In the genomic region with DNA sequence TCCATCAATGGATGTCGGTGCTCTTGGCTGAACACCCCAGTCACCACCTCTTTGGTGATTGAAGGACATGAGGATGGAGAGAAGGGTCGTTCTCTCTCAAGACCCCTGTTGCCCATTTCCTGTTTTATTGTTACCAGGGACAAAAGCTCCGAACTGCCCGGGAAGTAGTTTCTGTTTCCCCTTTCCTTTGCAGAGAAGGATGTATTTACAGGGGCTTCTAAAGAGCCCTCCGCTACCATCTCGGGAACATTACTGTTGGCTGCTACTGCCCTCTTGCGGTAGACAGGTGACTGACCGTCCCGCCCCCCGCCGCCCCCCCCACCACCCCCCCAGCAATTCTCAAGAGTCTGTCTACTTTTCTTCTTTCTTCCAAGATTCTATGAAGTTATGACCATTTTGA, we compare ENCODE assay signal across 8 mouse cellular contexts. TPM values are rescaled to one million over a fixed set of nuclear protein-coding genes. Genes with fewer than 3 reads are reported as not detected.
DNase-seq lines count a peak whose midpoint lies in the region; ATAC-seq and TF ChIP-seq lines count a peak whose summit lies in the region.

No protein-coding gene starts in this region.

- no peak for TF ChIP-seq EP300 in liver, postnatal 0 days (IDR thresholded peaks at IDR 0.05; ENCODE audit: low read depth)

- H3K4me1 ChIP-seq in bone marrow, adult 2 months (ENCODE audit: control insufficient read depth, insufficient read depth, low read length), result no peaks in the 10 kb centered on the region
- peaks cover 3% of the 10 kb centered on the region for H3K4me1 ChIP-seq in forebrain, embryonic 16.5 days (replicated peaks; ENCODE audit: control insufficient read depth, insufficient read depth, low read length)
- H3K4me1 ChIP-seq in liver, postnatal 0 days (ENCODE audit: insufficient read depth), result no peaks in the 10 kb centered on the region

- peak; percentile 43; the same call in 1 of the 2 replicates for TF ChIP-seq CTCF in bone marrow, adult 2 months (IDR thresholded peaks at IDR 0.05; ENCODE audit: control insufficient read depth, insufficient read depth, low read length)
- TF ChIP-seq CTCF in liver, postnatal 0 days (IDR thresholded peaks at IDR 0.05; ENCODE audit: low read depth), result peak; percentile 62

- no peaks in the 10 kb centered on the region for H3K9me3 ChIP-seq in forebrain, embryonic 16.5 days (ENCODE audit: control insufficient read depth, low read length)
- H3K9me3 ChIP-seq in liver, postnatal 0 days (ENCODE audit: low read length), result no peaks in the 10 kb centered on the region

- no peaks in the 10 kb centered on the region for H3K36me3 ChIP-seq in forebrain, embryonic 16.5 days (ENCODE audit: control insufficient read depth, insufficient read depth)
- H3K36me3 ChIP-seq in liver, postnatal 0 days (replicated peaks; ENCODE audit: insufficient read depth, low read length), result no peaks in the 10 kb centered on the region

- ATAC-seq in forebrain, embryonic 16.5 days, result no peak
- no peak for ATAC-seq in liver, postnatal 0 days
- ATAC-seq in neutrophil, adult 5-6 weeks (ENCODE audit: extremely low read depth, insufficient number of reproducible peaks, low FRiP score, poor library complexity, severe bottlenecking), result 0 out of 2 replicates have a peak, but pooled peaks have one; percentile 39
- ATAC-seq in erythroid progenitor cell, adult 5-6 weeks (replicated peaks; ENCODE audit: low FRiP score, poor library complexity, severe bottlenecking), result no peak

- WGBS in bone marrow, adult 2 months, result 2% methylated on average over 11 of the region's 11 CpGs
- 1% methylated on average over 11 of the region's 11 CpGs for WGBS in forebrain, embryonic 16.5 days
- WGBS in liver, postnatal 0 days (ENCODE audit: insufficient replicate concordance), result 1% methylated on average over 11 of the region's 11 CpGs

- peak overlapping the region; percentile 48 for H3K4me2 ChIP-seq in forebrain, embryonic 16.5 days (ENCODE audit: low read length)
- H3K4me2 ChIP-seq in liver, postnatal 0 days (ENCODE audit: low read depth, low read length), result peak overlapping the region; percentile 56; the same call in 1 of the 2 replicates

- TF ChIP-seq POLR2A in bone marrow, adult 2 months (IDR thresholded peaks at IDR 0.05; ENCODE audit: borderline replicate concordance, control insufficient read depth, low read depth, low read length), result no peak

- H3K9ac ChIP-seq in forebrain, embryonic 16.5 days (replicated peaks; ENCODE audit: low read depth, low read length), result peak overlapping the region; percentile 48
- no peak overlapping the region for H3K9ac ChIP-seq in liver, postnatal 0 days (replicated peaks)

- 0 out of 2 replicates have a peak, but pooled peaks cover 2% of the 10 kb centered on the region for H3K27me3 ChIP-seq in forebrain, embryonic 16.5 days (replicated peaks; ENCODE audit: control insufficient read depth, insufficient read depth, low read length)
- H3K27me3 ChIP-seq in liver, postnatal 0 days (ENCODE audit: insufficient read depth, low read length), result 0 out of 2 replicates have a peak, but pooled peaks cover 2% of the 10 kb centered on the region

- DNase-seq in right cerebral cortex, postnatal 4 days, result peak; percentile 65
- no peak for DNase-seq in right cerebral cortex, postnatal 36 days (ENCODE audit: low spot score in 2 of 2)
- DNase-seq in induced T-regulatory cell, adult 2 months (ENCODE audit: low read depth), result peak; percentile 64
- DNase-seq in liver, postnatal 0 days, result peak; percentile 57

- no peak overlapping the region for H3K27ac ChIP-seq in bone marrow, adult 2 months (ENCODE audit: control insufficient read depth, insufficient read depth, low read depth, low read length, poor library complexity)
- no peak overlapping the region for H3K27ac ChIP-seq in forebrain, embryonic 16.5 days (ENCODE audit: low read length)
- no peak overlapping the region for H3K27ac ChIP-seq in liver, postnatal 0 days (ENCODE audit: low read depth)

- no peak overlapping the region for H3K4me3 ChIP-seq in bone marrow, adult 2 months (replicated peaks; ENCODE audit: control insufficient read depth, low read depth, low read length)
- H3K4me3 ChIP-seq in forebrain, embryonic 16.5 days (replicated peaks; ENCODE audit: low read length), result peak overlapping the region; percentile 29
- peak overlapping the region; percentile 25; the same call in 1 of the 2 replicates for H3K4me3 ChIP-seq in liver, postnatal 0 days (ENCODE audit: low read depth, low read length)

RNA-seq across cellular contexts. Expression of a gene that starts 15.0 kb away (rescaled TPM):
- polyA plus RNA-seq in bone marrow, adult 2 months (2011; ENCODE audit: insufficient read depth, insufficient read length, low replicate concordance, missing spikeins), result 14.9 and 20.5 TPM in 2 replicates
- 50.2 and 50.9 TPM in 2 replicates for polyA plus RNA-seq in forebrain, embryonic 16.5 days (2015; fragmentation: Nextera tagmentation; extraction: Ambion mirVana)
- 33.9 and 34.3 TPM in 2 replicates for polyA plus RNA-seq in liver, postnatal 0 days (2015; fragmentation: Nextera tagmentation; extraction: Ambion mirVana)
- 40.1 and 57.0 TPM in 2 replicates for total RNA-seq in neutrophil, adult 5-6 weeks (2017)
- 10.5 and 44.7 TPM in 2 replicates for total RNA-seq in erythroid progenitor cell, adult 5-6 weeks (2015; ENCODE audit: low replicate concordance)
- total RNA-seq in erythroid progenitor cell, adult 5-6 weeks (2017; ENCODE audit: low replicate concordance), result 4.1 and 13.5 TPM in 2 replicates

Comparison
In these comparisons a context has a peak if more than half of its experiments do, and no peak if none do; other contexts are left out.
1. DNase-seq: peak in right cerebral cortex, postnatal 4 days (single experiment), induced T-regulatory cell, adult 2 months (single experiment) and liver, postnatal 0 days (single experiment); none in right cerebral cortex, postnatal 36 days (0 of 2).